In genomic region chr6:53390413-53390812, GRCm38 (mm10) we compare ENCODE assay signal across 7 mouse cellular contexts.
DNase-seq lines count a peak whose midpoint lies in the region; ATAC-seq and TF ChIP-seq lines count a peak whose summit lies in the region.

No protein-coding gene starts in this region.

- H3K4me1 ChIP-seq in embryonic facial prominence, embryonic 12.5 days, result peaks cover 36% of the 10 kb centered on the region
- H3K4me1 ChIP-seq in heart, postnatal 0 days (ENCODE audit: control insufficient read depth, insufficient read depth), result 0 out of 2 replicates have a peak, but pooled peaks cover 8% of the 10 kb centered on the region
- H3K4me1 ChIP-seq in limb, embryonic 10.5 days, result peaks cover 31% of the 10 kb centered on the region
- 0 out of 2 replicates have a peak, but pooled peaks cover 3% of the 10 kb centered on the region for H3K4me1 ChIP-seq in midbrain, postnatal 0 days (ENCODE audit: insufficient read depth, low read length)

- ATAC-seq in embryonic facial prominence, embryonic 12.5 days (ENCODE audit: insufficient number of reproducible peaks, insufficient read depth, low FRiP score, low TSS enrichment), result no peak
- ATAC-seq in heart, postnatal 0 days (ENCODE audit: insufficient read depth, low read depth), result peak; percentile 33; the same call in 1 of the 2 replicates
- ATAC-seq in midbrain, postnatal 0 days (ENCODE audit: low FRiP score), result no peak

- H3K36me3 ChIP-seq in embryonic facial prominence, embryonic 12.5 days, result no peaks in the 10 kb centered on the region
- 0 out of 2 replicates have a peak, but pooled peaks cover 5% of the 10 kb centered on the region for H3K36me3 ChIP-seq in heart, postnatal 0 days (replicated peaks; ENCODE audit: control insufficient read depth, insufficient read depth, low read length)
- no peaks in the 10 kb centered on the region for H3K36me3 ChIP-seq in limb, embryonic 10.5 days
- H3K36me3 ChIP-seq in splenic B cell, adult 2 months (ENCODE audit: control insufficient read depth, insufficient read depth, low read length, poor library complexity, severe bottlenecking), result no peaks in the 10 kb centered on the region
- H3K36me3 ChIP-seq in midbrain, postnatal 0 days (ENCODE audit: insufficient read depth, low read length), result no peaks in the 10 kb centered on the region

- no peak overlapping the region for H3K9ac ChIP-seq in embryonic facial prominence, embryonic 12.5 days
- no peak overlapping the region for H3K9ac ChIP-seq in heart, postnatal 0 days (replicated peaks; ENCODE audit: low read depth, low read length)
- no peak overlapping the region for H3K9ac ChIP-seq in midbrain, postnatal 0 days (replicated peaks; ENCODE audit: low read length, poor library complexity, severe bottlenecking)

- H3K27ac ChIP-seq in embryonic facial prominence, embryonic 12.5 days, result peak overlapping the region; percentile 41; the same call in 1 of the 2 replicates
- 0 out of 2 replicates have a peak overlapping the region, but pooled peaks have one; percentile 46 for H3K27ac ChIP-seq in heart, postnatal 0 days (ENCODE audit: low read depth)
- H3K27ac ChIP-seq in limb, embryonic 10.5 days, result peak overlapping the region; percentile 46; the same call in 1 of the 2 replicates
- H3K27ac ChIP-seq in midbrain, postnatal 0 days (ENCODE audit: low read depth, low read length), result no peak overlapping the region

- no peak overlapping the region for H3K4me3 ChIP-seq in embryonic facial prominence, embryonic 12.5 days
- H3K4me3 ChIP-seq in heart, postnatal 0 days (ENCODE audit: low read depth, low read length), result no peak overlapping the region
- no peak overlapping the region for H3K4me3 ChIP-seq in limb, embryonic 10.5 days
- no peak overlapping the region for H3K4me3 ChIP-seq in midbrain, postnatal 0 days (ENCODE audit: low read depth, low read length)

- peak; percentile 15; the same call in 1 of the 2 replicates for TF ChIP-seq CTCF in heart, postnatal 0 days (IDR thresholded peaks at IDR 0.05; ENCODE audit: low read depth)
- TF ChIP-seq CTCF in midbrain, postnatal 0 days (IDR thresholded peaks at IDR 0.05), result no peak

- DNase-seq in right cerebral cortex, adult 18-20 months, result peak; percentile 38
- no peak for DNase-seq in right cerebral cortex, postnatal 4 days
- peak; percentile 55 for DNase-seq in heart, postnatal 0 days (ENCODE audit: low spot score)
- no peak for DNase-seq in limb, embryonic 10.5 days (ENCODE audit: low spot score)
- peak; percentile 32 for DNase-seq in splenic B cell, adult 2 months (ENCODE audit: low read depth, low spot score)
- DNase-seq in midbrain, postnatal 0 days (ENCODE audit: low spot score), result no peak

- WGBS in embryonic facial prominence, embryonic 12.5 days, result 30% methylated on average over 6 of the region's 6 CpGs
- 14% methylated on average over 6 of the region's 6 CpGs for WGBS in heart, postnatal 0 days
- 50% methylated on average over 6 of the region's 6 CpGs for WGBS in limb, embryonic 10.5 days
- WGBS in midbrain, postnatal 0 days, result 34% methylated on average over 6 of the region's 6 CpGs

- H3K4me2 ChIP-seq in embryonic facial prominence, embryonic 12.5 days (replicated peaks), result no peak overlapping the region
- H3K4me2 ChIP-seq in heart, postnatal 0 days (ENCODE audit: low read depth, low read length), result peak overlapping the region; percentile 25
- H3K4me2 ChIP-seq in midbrain, postnatal 0 days (ENCODE audit: low read depth, low read length, poor library complexity, severe bottlenecking), result no peak overlapping the region

- no peaks in the 10 kb centered on the region for H3K27me3 ChIP-seq in embryonic facial prominence, embryonic 12.5 days
- no peaks in the 10 kb centered on the region for H3K27me3 ChIP-seq in heart, postnatal 0 days (ENCODE audit: control insufficient read depth, insufficient read depth, low read length)
- H3K27me3 ChIP-seq in limb, embryonic 10.5 days (ENCODE audit: low read depth, poor library complexity, severe bottlenecking), result no peaks in the 10 kb centered on the region
- H3K27me3 ChIP-seq in splenic B cell, adult 2 months (ENCODE audit: control insufficient read depth, insufficient read depth, low read length, poor library complexity, severe bottlenecking), result no peaks in the 10 kb centered on the region
- no peaks in the 10 kb centered on the region for H3K27me3 ChIP-seq in midbrain, postnatal 0 days (ENCODE audit: insufficient read depth, low read length)

- H3K9me3 ChIP-seq in embryonic facial prominence, embryonic 12.5 days, result no peaks in the 10 kb centered on the region
- H3K9me3 ChIP-seq in heart, postnatal 0 days (replicated peaks; ENCODE audit: control insufficient read depth, low read length), result no peaks in the 10 kb centered on the region
- H3K9me3 ChIP-seq in limb, embryonic 10.5 days (replicated peaks), result no peaks in the 10 kb centered on the region
- H3K9me3 ChIP-seq in midbrain, postnatal 0 days (ENCODE audit: low read length), result no peaks in the 10 kb centered on the region

- TF ChIP-seq EP300 in heart, postnatal 0 days (IDR thresholded peaks at IDR 0.05; ENCODE audit: low read depth), result no peak

Comparison
In these comparisons a context has a peak if more than half of its experiments do, and no peak if none do; other contexts are left out.
1. DNase-seq: peak in right cerebral cortex, adult 18-20 months (single experiment), heart, postnatal 0 days (single experiment) and splenic B cell, adult 2 months (single experiment); none in right cerebral cortex, postnatal 4 days (single experiment), limb, embryonic 10.5 days (single experiment) and midbrain, postnatal 0 days (single experiment).